Mouse (Mus musculus) liver, embryonic 14.5 days (tissue): Measurements from ENCODE around the gene Klhdc7b.

ENCODE experiments used
- CTCF ChIP-seq: IDR thresholded peaks from 2 replicates; pipeline ENCODE4 v1.5.1; 2016; ENCODE audit warnings: antibody characterized with exemption, low read depth, control low read depth
- EP300 ChIP-seq: IDR thresholded peaks from 2 replicates; pipeline ENCODE4 v1.6.1; 2016; ENCODE audit warnings: antibody characterized with exemption, low read depth

DNA sequence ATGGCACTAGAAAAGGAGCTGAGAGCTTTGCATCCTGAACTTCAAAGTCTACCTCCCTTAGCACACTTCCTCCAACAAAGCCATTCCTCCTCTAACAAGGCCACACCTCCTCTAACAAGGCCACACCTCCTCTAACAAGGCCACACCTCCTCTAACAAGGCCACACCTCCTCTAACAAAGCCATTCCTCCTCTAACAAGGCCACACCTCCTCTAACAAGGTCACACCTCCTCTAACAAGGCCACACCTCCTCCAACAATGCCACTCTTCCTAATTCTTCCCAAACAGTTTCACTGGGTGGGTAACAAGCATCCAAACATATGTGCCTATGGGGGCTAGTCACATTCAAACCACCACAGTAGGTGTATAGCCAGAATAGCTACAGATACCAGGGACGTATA lies 17.8 kb downstream of the Klhdc7b start:
- TF ChIP-seq CTCF (no peak), EP300 (no peak)
